Mouse (Mus musculus) monocyte, adult 2 months (primary cell): ENCODE data around the gene Bnc2.

Experiments
- DNase-seq, 2 experiments: peaks; one replicate each; pipeline ENCODE4 v3.0.0; 2022; ENCODE audit warnings: low spot score in 2 of 2, low read depth in 1 of 2

The Bnc2 gene

DNA sequence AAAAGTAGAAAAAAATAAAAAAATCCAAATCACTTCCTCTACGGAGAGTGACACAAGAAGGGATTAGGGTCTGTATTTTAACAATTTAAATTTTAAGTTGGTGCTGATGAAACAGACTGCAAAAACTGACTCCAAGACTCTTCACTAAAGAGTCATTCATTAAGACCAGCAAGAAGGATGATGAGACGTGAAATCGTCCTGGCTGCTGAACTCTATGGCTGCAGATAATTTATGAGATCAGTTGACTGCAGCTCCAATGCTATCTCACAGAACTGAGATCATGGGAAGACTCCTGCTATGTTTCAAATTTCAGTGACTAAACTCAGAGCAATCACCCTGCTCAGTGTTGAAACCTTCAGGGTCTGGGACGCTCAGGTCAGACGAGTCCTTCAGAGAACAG, 345.4 kb downstream of the Bnc2 start:
- no peak for DNase-seq

DNA sequence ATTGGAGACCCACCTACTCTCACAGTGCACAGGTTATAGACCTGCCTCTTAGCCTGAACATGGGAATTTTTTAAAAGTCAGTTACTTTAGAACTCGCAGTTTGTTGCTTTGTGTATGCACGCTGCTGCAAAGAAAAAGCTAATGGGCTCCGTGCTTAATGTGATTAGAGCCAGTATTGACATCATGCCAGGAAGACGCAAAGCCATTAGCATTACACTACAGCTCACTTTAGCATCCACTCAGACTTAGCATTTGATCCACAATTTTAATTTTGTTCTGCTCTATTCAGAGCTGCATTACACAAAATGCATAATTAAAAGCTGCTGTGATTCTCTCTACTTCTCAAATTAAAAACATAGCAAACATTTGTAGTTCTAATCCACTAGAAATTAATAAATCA, 350.7 kb downstream of the Bnc2 start:
- no peak for DNase-seq

DNA sequence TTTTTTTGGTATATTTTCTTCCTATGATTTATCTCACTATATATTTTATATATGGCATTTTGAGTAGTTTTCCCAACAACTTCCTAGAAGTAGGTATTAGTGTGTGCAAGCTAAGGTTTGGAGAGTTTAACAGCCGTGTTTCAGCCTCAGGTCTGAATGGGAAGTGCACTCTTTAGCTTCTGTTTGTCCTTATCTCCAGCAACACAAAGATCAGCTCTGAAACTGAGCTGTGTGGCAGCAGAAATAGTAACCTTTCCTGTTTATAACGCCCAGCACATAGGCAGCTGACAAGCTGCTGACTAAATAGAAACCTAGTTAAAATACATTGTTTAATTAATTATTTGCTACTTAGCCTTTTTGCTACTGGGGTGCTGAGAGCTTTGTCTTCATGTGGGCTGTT, 353.5 kb downstream of the Bnc2 start:
- DNase-seq, result no peak

DNA sequence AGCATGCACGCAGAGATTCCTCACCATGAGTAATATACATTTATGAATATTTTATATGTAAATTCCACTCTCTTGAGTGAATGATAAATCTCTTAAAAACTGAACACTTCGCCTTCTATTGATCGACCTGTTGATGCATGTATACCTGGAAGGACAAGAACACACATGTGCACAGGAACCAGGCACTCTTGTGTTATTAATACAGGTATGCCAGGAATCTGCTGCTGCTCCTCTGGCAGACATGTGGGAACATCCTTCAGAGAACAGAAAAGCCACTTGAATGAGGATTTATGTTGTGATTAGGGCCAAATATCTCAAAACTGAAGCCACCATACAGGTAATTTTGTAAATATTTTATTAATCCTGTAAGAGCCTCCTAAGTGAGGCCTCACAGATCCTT, 357.7 kb downstream of the Bnc2 start:
- no peak for DNase-seq

GRCm38 (mm10) chr4:84311371-84311770, 363.7 kb downstream of the Bnc2 start:
- no peak for DNase-seq

GRCm38 (mm10) chr4:84310851-84311250, 364.2 kb downstream of the Bnc2 start:
- DNase-seq, result no peak

DNA sequence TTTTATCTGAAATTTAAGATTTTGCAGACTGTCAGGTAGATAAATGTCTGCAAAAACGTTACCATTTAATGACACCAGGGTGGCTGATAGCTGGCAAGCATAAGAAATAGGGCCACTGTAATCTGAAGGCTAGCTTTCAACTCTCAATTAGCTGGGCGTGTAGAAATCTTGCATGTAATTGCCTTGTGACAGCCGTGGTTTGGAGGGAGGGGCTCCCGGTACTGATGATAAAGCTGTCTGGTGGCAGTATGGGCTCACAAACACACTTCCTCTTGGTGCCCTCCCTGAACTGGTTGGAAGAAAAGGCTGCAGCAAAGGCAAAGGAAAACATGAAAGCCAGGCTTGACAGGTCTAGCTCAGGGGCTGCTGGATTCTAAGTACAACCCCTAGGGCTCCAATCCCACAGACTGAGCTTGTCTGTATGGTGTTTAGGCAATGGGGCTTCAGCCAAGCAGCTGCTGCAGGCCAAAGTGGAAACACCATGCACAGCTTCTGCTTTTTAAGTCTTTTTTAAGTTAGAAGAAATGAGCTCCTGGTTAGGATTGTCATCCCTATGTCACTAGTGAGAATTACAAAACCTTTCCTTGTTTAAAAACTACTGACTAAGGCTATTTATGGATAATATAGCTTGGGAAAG, 366.7 kb downstream of the Bnc2 start:
- DNase-seq, result no peak

DNA sequence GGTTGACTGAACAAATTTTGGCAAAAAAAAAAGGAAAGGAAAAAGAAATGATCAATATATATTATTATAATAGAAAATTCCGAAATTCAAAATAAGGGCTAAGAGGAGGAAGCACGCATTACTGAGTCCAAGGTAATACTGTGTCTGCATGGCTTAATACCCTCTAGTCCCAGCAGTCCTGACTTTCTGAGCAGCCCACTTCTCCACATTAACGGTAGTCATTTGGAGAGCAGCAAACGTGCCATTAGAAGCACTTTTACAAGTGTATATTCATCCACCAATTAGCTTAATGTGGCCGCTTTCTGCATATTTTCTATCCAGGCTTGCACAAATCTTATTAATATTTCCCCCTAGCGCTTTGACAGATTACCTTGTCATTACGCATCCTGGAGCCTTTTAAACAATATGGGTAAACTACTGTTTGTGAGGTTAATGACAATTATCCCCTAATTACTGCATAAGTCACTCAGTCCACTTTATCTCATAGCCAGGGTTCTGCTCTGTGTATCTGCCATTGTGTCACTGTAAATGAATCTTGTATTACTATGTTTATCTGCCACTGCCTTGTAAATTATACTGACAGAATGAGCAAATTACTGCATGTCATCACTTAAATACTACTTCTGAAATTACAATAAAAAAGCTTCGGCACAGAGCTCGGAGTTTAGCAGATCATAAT, 368.0 kb downstream of the Bnc2 start:
- DNase-seq, result no peak

DNA sequence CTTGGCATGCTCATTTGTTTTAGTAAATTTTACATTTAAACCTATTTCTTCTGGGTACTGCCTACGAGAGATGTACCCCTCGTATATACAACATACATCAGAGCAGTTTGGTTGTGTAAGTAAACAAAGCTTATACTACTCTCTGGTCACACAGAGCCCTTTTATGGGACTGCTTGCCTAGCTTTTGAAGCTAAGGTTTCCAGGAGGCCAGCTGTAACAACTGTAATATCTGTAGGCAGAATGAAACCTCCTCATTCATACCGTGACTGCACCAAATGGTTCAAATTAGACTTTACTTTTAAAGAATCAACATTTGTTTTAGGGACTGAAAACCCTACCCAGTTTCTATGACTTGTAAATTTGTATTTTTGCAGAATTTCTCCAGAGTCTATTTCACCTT, 372.1 kb downstream of the Bnc2 start:
- no peak for DNase-seq

GRCm38 (mm10) chr4:84285153-84285552, 389.9 kb downstream of the Bnc2 start:
- no peak for DNase-seq

GRCm38 (mm10) chr4:84282651-84283050, 392.4 kb downstream of the Bnc2 start:
- DNase-seq, result no peak

DNA sequence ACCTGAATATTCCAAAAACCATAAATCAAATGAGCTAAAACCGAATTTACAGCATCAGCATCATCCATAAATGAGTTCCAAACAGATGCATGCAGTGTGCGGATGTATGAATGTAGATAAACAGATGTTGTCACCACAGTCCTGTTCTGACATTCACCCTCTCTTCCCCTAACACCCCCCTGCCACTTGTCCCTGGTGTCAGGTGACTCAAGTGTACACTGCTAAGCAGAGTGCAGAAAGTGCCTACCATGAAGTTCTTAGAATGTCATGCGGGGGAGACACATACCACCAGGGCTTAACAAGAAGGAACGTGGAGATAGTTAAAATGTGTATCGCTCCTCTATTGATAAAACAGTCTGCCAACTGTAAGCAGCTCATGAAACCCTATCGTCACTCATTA, 396.9 kb downstream of the Bnc2 start:
- no peak for DNase-seq

- no peak for DNase-seq
Observed at GRCm38 (mm10) chr4:84276081-84276480, 399.0 kb downstream of the Bnc2 start.

- DNase-seq, result no peak
Observed at GRCm38 (mm10) chr4:84274158-84274557, 400.9 kb downstream of the Bnc2 start.

DNA sequence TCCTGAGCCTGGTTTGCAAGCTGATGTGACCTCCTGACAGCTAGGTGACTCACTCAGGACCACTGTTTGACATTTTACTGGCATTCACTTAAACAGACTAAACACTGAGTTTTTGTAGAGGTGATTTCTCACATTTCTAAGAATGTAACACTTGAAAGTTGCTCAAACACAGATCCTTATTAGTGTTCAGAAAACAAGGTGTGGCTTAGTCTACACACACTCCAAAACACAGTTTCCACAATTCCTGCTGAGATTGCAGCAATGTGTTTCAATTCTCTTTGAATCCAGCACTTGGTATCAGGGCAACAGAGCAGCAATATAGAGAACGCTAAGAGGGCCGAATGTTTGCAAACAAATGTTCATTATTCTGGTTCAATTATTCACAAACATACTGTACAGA, 402.2 kb downstream of the Bnc2 start:
- DNase-seq, result no peak

DNA sequence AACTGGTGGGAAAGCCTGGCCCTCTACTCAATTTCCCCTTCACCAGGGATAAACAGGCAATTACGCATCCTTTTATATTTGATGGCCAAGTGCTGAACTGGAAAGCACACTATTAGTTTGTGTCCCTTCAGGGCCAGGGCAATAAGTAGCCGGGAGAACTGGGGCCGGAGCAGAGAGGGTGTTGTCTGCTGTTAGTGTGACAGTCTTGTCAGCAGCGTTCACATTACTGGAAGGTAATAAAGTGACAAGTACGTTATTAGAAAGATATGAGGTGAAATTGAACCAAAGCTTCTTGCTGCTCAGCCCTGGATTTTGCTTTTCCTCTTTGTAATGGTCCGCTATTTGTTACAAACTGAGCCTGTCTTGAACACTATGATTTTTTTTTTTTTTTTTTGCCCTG, 405.2 kb downstream of the Bnc2 start:
- no peak for DNase-seq

DNA sequence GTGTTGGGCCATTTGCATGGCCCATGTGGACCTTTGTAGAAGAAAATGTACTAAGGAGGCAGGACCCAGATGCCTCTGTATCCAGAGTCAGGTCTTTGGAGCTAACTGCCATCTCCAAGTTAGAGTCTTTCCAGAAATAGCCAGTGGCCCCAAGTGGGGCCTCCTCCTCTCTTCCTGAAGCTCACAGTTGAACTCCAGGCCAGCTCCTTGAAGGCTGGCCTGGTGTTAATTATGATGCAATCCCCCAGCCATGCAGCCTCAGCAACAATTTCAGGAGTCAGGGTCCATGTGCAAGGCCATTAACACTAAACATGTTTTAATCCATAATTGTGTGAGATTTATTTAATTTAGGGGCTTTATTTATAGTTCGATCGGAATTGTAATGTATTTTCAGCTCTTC, 427.7 kb downstream of the Bnc2 start:
- no peak for DNase-seq

DNA sequence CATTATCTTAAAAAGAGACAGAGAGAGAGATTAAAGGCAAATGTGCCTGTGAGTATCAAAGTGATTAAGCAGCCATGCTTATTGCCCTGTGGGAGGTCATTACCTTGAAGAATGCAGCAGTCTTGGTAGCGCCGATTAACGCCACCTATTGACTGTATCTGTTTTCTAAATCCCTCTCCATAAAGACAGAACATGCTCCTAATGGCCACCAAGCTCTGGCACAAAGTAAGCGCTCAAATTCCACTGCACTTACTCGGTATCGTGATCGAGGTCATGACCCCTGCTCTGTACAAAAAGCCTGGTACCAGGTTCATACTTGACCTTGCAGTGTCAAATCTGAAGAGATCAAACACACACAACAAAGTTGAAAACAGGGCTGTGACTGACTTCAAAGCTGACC, 442.7 kb downstream of the Bnc2 start:
- DNase-seq, result no peak

DNA sequence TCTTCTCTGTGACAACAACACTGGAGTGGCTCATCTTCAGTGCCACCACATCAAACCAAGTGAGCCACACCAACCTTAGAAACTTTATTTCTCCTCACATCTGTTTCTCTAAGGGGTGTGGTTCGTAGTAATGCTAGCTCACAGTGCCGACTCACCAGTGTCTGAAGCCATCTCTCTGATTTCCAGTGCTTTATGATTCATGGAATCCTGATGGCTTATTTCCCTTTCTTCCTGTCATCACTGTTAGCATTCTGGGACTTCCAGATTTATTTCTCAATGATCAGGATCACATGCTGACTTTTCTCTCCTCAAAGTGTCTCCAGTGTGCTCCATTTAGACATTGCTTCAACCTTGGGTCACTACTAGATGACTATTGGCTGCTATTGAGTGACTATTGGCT, 443.8 kb downstream of the Bnc2 start:
- DNase-seq, result no peak

GRCm38 (mm10) chr4:84229189-84229960, 445.7 kb downstream of the Bnc2 start:
- no peak for DNase-seq

DNA sequence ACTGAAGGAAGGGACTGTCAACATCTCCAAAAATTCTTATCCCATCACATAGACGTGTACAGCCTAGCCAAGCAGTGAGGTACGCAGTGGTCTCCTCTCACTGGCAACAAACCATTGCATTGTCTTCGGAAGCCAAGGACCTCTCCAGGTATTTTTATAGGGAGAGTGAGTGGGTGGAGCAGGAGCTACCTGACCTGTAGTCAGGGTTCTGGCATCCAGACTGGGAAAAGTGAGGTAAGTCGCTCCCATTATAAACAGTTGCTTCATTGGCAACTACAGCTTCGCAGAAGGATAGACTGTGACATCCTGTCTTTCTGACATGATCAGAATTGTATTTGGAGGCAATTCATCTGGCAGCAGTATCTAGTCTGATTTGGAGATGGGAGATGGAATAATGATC, 446.5 kb downstream of the Bnc2 start:
- DNase-seq, result no peak
